Mouse (Mus musculus) common myeloid progenitor, adult 5-6 weeks (primary cell): ENCODE measurements at regions not wholly inside any gene's neighbourhood (a gene's known extent, or its start where the extent isn't known, plus 50 kb on each side); places are given as distances from the start of the nearest gene placed in this dataset.

ENCODE experiments used
- ATAC-seq: replicated peaks from 2 replicates; pipeline ENCODE4 v1.8.0; 2016; ENCODE audit warnings: low read depth, mild to moderate bottlenecking, moderate TSS enrichment, inconsistent platforms; ENCODE audit not compliant: poor library complexity, severe bottlenecking

GRCm38 (mm10) chr2:84127586-84127985 lies 137.2 kb downstream of the Gm13691 start:
- no peak for ATAC-seq

GRCm38 (mm10) chr2:84161742-84162141 lies 171.4 kb downstream of the Gm13691 start:
- ATAC-seq: no peak

- ATAC-seq: no peak
These were observed 183.1 kb downstream of the Gm13691 start for GRCm38 (mm10) chr2:84173450-84173849.

GRCm38 (mm10) chr2:84183624-84184287 lies 193.4 kb downstream of the Gm13691 start:
- no peak for ATAC-seq

- no peak for ATAC-seq
These were observed 194.1 kb downstream of the Gm13691 start for GRCm38 (mm10) chr2:84184288-84185015.

- no peak for ATAC-seq
These were observed 194.6 kb downstream of the Gm13691 start for GRCm38 (mm10) chr2:84185016-84185330.

GRCm38 (mm10) chr2:84186126-84186701 lies 195.9 kb downstream of the Gm13691 start:
- ATAC-seq: no peak

GRCm38 (mm10) chr2:84187456-84187855 lies 197.1 kb downstream of the Gm13691 start:
- no peak for ATAC-seq

GRCm38 (mm10) chr2:84189302-84189701 lies 198.9 kb downstream of the Gm13691 start:
- no peak for ATAC-seq

GRCm38 (mm10) chr2:84217116-84217515 lies 208.1 kb downstream of the Calcrl start:
- ATAC-seq: peak; percentile 81

GRCm38 (mm10) chr2:84222049-84222448 lies 203.2 kb downstream of the Calcrl start:
- ATAC-seq: no peak

GRCm38 (mm10) chr2:84229777-84230176 lies 195.4 kb downstream of the Calcrl start:
- ATAC-seq: no peak

- ATAC-seq: no peak
These were observed 189.6 kb downstream of the Calcrl start for GRCm38 (mm10) chr2:84235641-84236040.

- ATAC-seq: no peak
These were observed 184.0 kb downstream of the Calcrl start for GRCm38 (mm10) chr2:84241244-84241643.

GRCm38 (mm10) chr2:84241986-84242385 lies 183.2 kb downstream of the Calcrl start:
- ATAC-seq: no peak

- ATAC-seq: no peak; the same call in 1 of the 2 replicates
These were observed 179.3 kb downstream of the Calcrl start for GRCm38 (mm10) chr2:84245900-84246299.

- ATAC-seq: no peak; the same call in 1 of the 2 replicates
These were observed 178.6 kb downstream of the Calcrl start for GRCm38 (mm10) chr2:84246562-84246961.

- ATAC-seq: peak; percentile 69
These were observed 177.0 kb downstream of the Calcrl start for GRCm38 (mm10) chr2:84248169-84248568.

- no peak for ATAC-seq
These were observed 175.3 kb downstream of the Calcrl start for GRCm38 (mm10) chr2:84249871-84250270.

GRCm38 (mm10) chr2:84252076-84252475 lies 173.1 kb downstream of the Calcrl start:
- ATAC-seq: peak; percentile 57

- no peak for ATAC-seq
These were observed 166.7 kb downstream of the Calcrl start for GRCm38 (mm10) chr2:84258339-84259006.
